Mouse (Mus musculus): ENCODE results near the gene Msl1. TPM values are rescaled to one million over a fixed set of nuclear protein-coding genes. Genes with fewer than 3 reads are reported as not detected.

The Msl1 gene
- total and polyA plus RNA-seq, 3 experiments: 25.9 to 58.1 (median 27.3) TPM

GRCm38 (mm10) chr11:98854659-98855058 lies 59.3 kb downstream of the Msl1 start:
- no peaks in the 10 kb centered on the region for H3K36me3 ChIP-seq (replicated peaks in 1 of 2; ENCODE audit: control insufficient read depth in 1 of 2, insufficient read depth in 1 of 2, low read length in 1 of 2)
- H3K4me3 ChIP-seq (replicated peaks in 1 of 3; ENCODE audit: low read depth in 2 of 3, low read length in 2 of 3, poor library complexity in 1 of 3): no peak overlapping the region
- H3K9me3 ChIP-seq (replicated peaks; ENCODE audit: low read length): no peaks in the 10 kb centered on the region
- no peak overlapping the region for H3K4me2 ChIP-seq (ENCODE audit: insufficient read depth, low read depth, poor library complexity, severe bottlenecking)
- H3K4me1 ChIP-seq (ENCODE audit: control insufficient read depth in 1 of 2, insufficient read depth in 2 of 2): peaks cover 3 to 4% of the 10 kb centered on the region in 2 experiments; a peak in 2 of 4 replicates
- no peak overlapping the region for H3K9ac ChIP-seq (ENCODE audit: insufficient read depth, low read depth)
- in situ Hi-C loops (cut with MboI; ENCODE audit: low pct_ligation_motif_present, low pct_unique_long_range_greater_than_20kb, low sequenced_read_pairs) (no loop called here), dilution Hi-C loops (cut with MboI; ENCODE audit: extremely low pct_ligation_motif_present, extremely low pct_unique_long_range_greater_than_20kb, low sequenced_read_pairs) (no loop called here)
- no peak for DNase-seq (ENCODE audit: extremely low read depth)
- H3K27ac ChIP-seq (ENCODE audit: insufficient read depth, low read depth): no peak overlapping the region
- H3K27me3 ChIP-seq (replicated peaks): no peaks in the 10 kb centered on the region
- no peaks in the 10 kb centered on the region for H3K79me2 ChIP-seq (replicated peaks; ENCODE audit: control insufficient read depth, extremely low read depth, insufficient read depth, poor library complexity, severe bottlenecking)
- no peak for TF ChIP-seq JUN (IDR thresholded peaks at IDR 0.05; ENCODE audit: insufficient read depth, low read depth, low read length)
- TF ChIP-seq SMC3 (IDR thresholded peaks at IDR 0.05; ENCODE audit: low read depth, low read length): no peak
- no peak for TF ChIP-seq TCF12 (IDR thresholded peaks at IDR 0.05; ENCODE audit: low read depth, low read length)
- no peak for TF ChIP-seq MYC (IDR thresholded peaks at IDR 0.05; ENCODE audit: low read depth, low read length)
- TF ChIP-seq IRF4 (IDR thresholded peaks at IDR 0.05; ENCODE audit: low read depth, low read length): no peak
- no peak for TF ChIP-seq SIN3A (IDR thresholded peaks at IDR 0.05; ENCODE audit: low read length)
- no peak for TF ChIP-seq ZC3H11A (IDR thresholded peaks at IDR 0.05; ENCODE audit: low read depth, low read length)

Other genes starting within 250 kb of the Msl1 start
Only the 20 nearest of the 21 such genes appear.
- gene Zpbp2, start 244.4 kb upstream of the Msl1 start, total RNA-seq (2012; rRNA removed): 3.1 and 3.9 TPM in 2 replicates
- gene Zpbp2, start 244.4 kb upstream of the Msl1 start, total RNA-seq (2014; rRNA removed): 3.2 and 5.0 TPM in 2 replicates
- gene Zpbp2, start 244.4 kb upstream of the Msl1 start, polyA plus RNA-seq (2012; ENCODE audit: insufficient read length, low read depth): 3.0 and 3.7 TPM in 2 replicates
- 45.1 and 49.7 TPM in 2 replicates for gene Ormdl3, start 208.1 kb upstream of the Msl1 start, total RNA-seq (2012; rRNA removed)
- gene Ormdl3, start 208.1 kb upstream of the Msl1 start, total RNA-seq (2014; rRNA removed): 30.6 and 32.9 TPM in 2 replicates
- gene Ormdl3, start 208.1 kb upstream of the Msl1 start, polyA plus RNA-seq (2012; ENCODE audit: insufficient read length, low read depth): 32.5 and 34.9 TPM in 2 replicates
- gene Lrrc3c, start 197.2 kb upstream of the Msl1 start, total RNA-seq (2012; rRNA removed): not detected in 2 replicates
- not detected in 2 replicates for gene Lrrc3c, start 197.2 kb upstream of the Msl1 start, total RNA-seq (2014; rRNA removed)
- not detected in 2 replicates for gene Lrrc3c, start 197.2 kb upstream of the Msl1 start, polyA plus RNA-seq (2012; ENCODE audit: insufficient read length, low read depth)
- gene Gm12355, start 169.9 kb upstream of the Msl1 start, total RNA-seq (2012; rRNA removed): 1.8 and 2.0 TPM in 2 replicates
- gene Gm12355, start 169.9 kb upstream of the Msl1 start, total RNA-seq (2014; rRNA removed): 24.2 and 26.0 TPM in 2 replicates
- gene Gm12355, start 169.9 kb upstream of the Msl1 start, polyA plus RNA-seq (2012; ENCODE audit: insufficient read length, low read depth): 3.0 and 9.8 TPM in 2 replicates
- gene Gsdma3, start 169.2 kb upstream of the Msl1 start, total RNA-seq (2012; rRNA removed): not detected in 2 replicates
- gene Gsdma3, start 169.2 kb upstream of the Msl1 start, total RNA-seq (2014; rRNA removed): not detected in 2 replicates
- gene Gsdma3, start 169.2 kb upstream of the Msl1 start, polyA plus RNA-seq (2012; ENCODE audit: insufficient read length, low read depth): not detected in 2 replicates
- gene Gsdma2, start 148.8 kb upstream of the Msl1 start, total RNA-seq (2012; rRNA removed): not detected in 2 replicates
- not detected in 2 replicates for gene Gsdma2, start 148.8 kb upstream of the Msl1 start, total RNA-seq (2014; rRNA removed)
- gene Gsdma2, start 148.8 kb upstream of the Msl1 start, polyA plus RNA-seq (2012; ENCODE audit: insufficient read length, low read depth): not detected in 2 replicates
- not detected in 2 replicates for gene Gsdma, start 131.2 kb upstream of the Msl1 start, total RNA-seq (2012; rRNA removed)
- not detected in 2 replicates for gene Gsdma, start 131.2 kb upstream of the Msl1 start, total RNA-seq (2014; rRNA removed)
- 0.08 and 0.10 TPM in 2 replicates for gene Gsdma, start 131.2 kb upstream of the Msl1 start, polyA plus RNA-seq (2012; ENCODE audit: insufficient read length, low read depth)
- gene Psmd3, start 113.0 kb upstream of the Msl1 start, total RNA-seq (2012; rRNA removed): 291 and 337 TPM in 2 replicates
- gene Psmd3, start 113.0 kb upstream of the Msl1 start, total RNA-seq (2014; rRNA removed): 163 and 166 TPM in 2 replicates
- gene Psmd3, start 113.0 kb upstream of the Msl1 start, polyA plus RNA-seq (2012; ENCODE audit: insufficient read length, low read depth): 345 and 354 TPM in 2 replicates
- not detected in 2 replicates for gene Csf3, start 94.3 kb upstream of the Msl1 start, total RNA-seq (2012; rRNA removed)
- not detected in 2 replicates for gene Csf3, start 94.3 kb upstream of the Msl1 start, total RNA-seq (2014; rRNA removed)
- 0.21 and 0.29 TPM in 2 replicates for gene Csf3, start 94.3 kb upstream of the Msl1 start, polyA plus RNA-seq (2012; ENCODE audit: insufficient read length, low read depth)
- 47.7 and 48.6 TPM in 2 replicates for gene Med24, start 66.1 kb upstream of the Msl1 start, total RNA-seq (2012; rRNA removed)
- 26.5 and 30.9 TPM in 2 replicates for gene Med24, start 66.1 kb upstream of the Msl1 start, total RNA-seq (2014; rRNA removed)
- gene Med24, start 66.1 kb upstream of the Msl1 start, polyA plus RNA-seq (2012; ENCODE audit: insufficient read length, low read depth): 64.2 and 78.8 TPM in 2 replicates
- 2.5 and 3.9 TPM in 2 replicates for gene Thra, start 54.9 kb upstream of the Msl1 start, total RNA-seq (2012; rRNA removed)
- 0.81 and 1.1 TPM in 2 replicates for gene Thra, start 54.9 kb upstream of the Msl1 start, total RNA-seq (2014; rRNA removed)
- gene Thra, start 54.9 kb upstream of the Msl1 start, polyA plus RNA-seq (2012; ENCODE audit: insufficient read length, low read depth): 3.8 and 4.3 TPM in 2 replicates
- gene Nr1d1, start 20.2 kb upstream of the Msl1 start, total RNA-seq (2012; rRNA removed): 0.21 and 0.25 TPM in 2 replicates
- 0.17 and 0.39 TPM in 2 replicates for gene Nr1d1, start 20.2 kb upstream of the Msl1 start, total RNA-seq (2014; rRNA removed)
- gene Nr1d1, start 20.2 kb upstream of the Msl1 start, polyA plus RNA-seq (2012; ENCODE audit: insufficient read length, low read depth): 0.95 and 1.4 TPM in 2 replicates
- gene Casc3, start 9.4 kb downstream of the Msl1 start, total RNA-seq (2012; rRNA removed): 16.7 and 18.3 TPM in 2 replicates
- gene Casc3, start 9.4 kb downstream of the Msl1 start, total RNA-seq (2014; rRNA removed): 14.4 and 14.7 TPM in 2 replicates
- 71.7 and 93.0 TPM in 2 replicates for gene Casc3, start 9.4 kb downstream of the Msl1 start, polyA plus RNA-seq (2012; ENCODE audit: insufficient read length, low read depth)
- gene Rapgefl1, start 41.3 kb downstream of the Msl1 start, total RNA-seq (2012; rRNA removed): 0.04 and 0.08 TPM in 2 replicates
- gene Rapgefl1, start 41.3 kb downstream of the Msl1 start, total RNA-seq (2014; rRNA removed): 0.11 TPM in 1 of 2 replicates, not detected in the other
- gene Rapgefl1, start 41.3 kb downstream of the Msl1 start, polyA plus RNA-seq (2012; ENCODE audit: insufficient read length, low read depth): 0.25 and 0.29 TPM in 2 replicates
- gene Wipf2, start 68.1 kb downstream of the Msl1 start, total RNA-seq (2012; rRNA removed): 4.7 TPM in 2 replicates
- 1.9 and 2.1 TPM in 2 replicates for gene Wipf2, start 68.1 kb downstream of the Msl1 start, total RNA-seq (2014; rRNA removed)
- 7.7 and 9.7 TPM in 2 replicates for gene Wipf2, start 68.1 kb downstream of the Msl1 start, polyA plus RNA-seq (2012; ENCODE audit: insufficient read length, low read depth)
- 47.4 and 78.9 TPM in 2 replicates for gene Cdc6, start 112.3 kb downstream of the Msl1 start, total RNA-seq (2012; rRNA removed)
- 93.7 and 99.3 TPM in 2 replicates for gene Cdc6, start 112.3 kb downstream of the Msl1 start, total RNA-seq (2014; rRNA removed)
- gene Cdc6, start 112.3 kb downstream of the Msl1 start, polyA plus RNA-seq (2012; ENCODE audit: insufficient read length, low read depth): 81.3 and 91.9 TPM in 2 replicates
- 11.1 and 12.1 TPM in 2 replicates for gene Rara, start 132.3 kb downstream of the Msl1 start, total RNA-seq (2012; rRNA removed)
- 2.7 and 4.5 TPM in 2 replicates for gene Rara, start 132.3 kb downstream of the Msl1 start, total RNA-seq (2014; rRNA removed)
- gene Rara, start 132.3 kb downstream of the Msl1 start, polyA plus RNA-seq (2012; ENCODE audit: insufficient read length, low read depth): 12.4 and 13.7 TPM in 2 replicates
- gene Gjd3, start 187.5 kb downstream of the Msl1 start, total RNA-seq (2012; rRNA removed): 0.47 and 0.50 TPM in 2 replicates
- gene Gjd3, start 187.5 kb downstream of the Msl1 start, total RNA-seq (2014; rRNA removed): not detected in 2 replicates
- gene Gjd3, start 187.5 kb downstream of the Msl1 start, polyA plus RNA-seq (2012; ENCODE audit: insufficient read length, low read depth): not detected in 2 replicates
- gene Top2a, start 228.7 kb downstream of the Msl1 start, total RNA-seq (2012; rRNA removed): 400 and 420 TPM in 2 replicates
- 385 and 423 TPM in 2 replicates for gene Top2a, start 228.7 kb downstream of the Msl1 start, total RNA-seq (2014; rRNA removed)
- 422 and 444 TPM in 2 replicates for gene Top2a, start 228.7 kb downstream of the Msl1 start, polyA plus RNA-seq (2012; ENCODE audit: insufficient read length, low read depth)
- 0.04 and 0.21 TPM in 2 replicates for gene Igfbp4, start 245.7 kb downstream of the Msl1 start, total RNA-seq (2012; rRNA removed)
- not detected in 2 replicates for gene Igfbp4, start 245.7 kb downstream of the Msl1 start, total RNA-seq (2014; rRNA removed)
- gene Igfbp4, start 245.7 kb downstream of the Msl1 start, polyA plus RNA-seq (2012; ENCODE audit: insufficient read length, low read depth): 0.16 and 0.20 TPM in 2 replicates

All from CH12.LX (cell line).